Mouse (Mus musculus) hindbrain, embryonic 11.5 days (tissue): ENCODE measurements at regions not wholly inside any gene's neighbourhood (a gene's known extent, or its start where the extent isn't known, plus 50 kb on each side); places are given as distances from the start of the nearest gene placed in this dataset.
"Not testable (repeated sequence)": the region's sequence is repeated elsewhere in the genome, so short reads cannot be mapped to it uniquely, and the experiment has no call there.

Experiments used
- ATAC-seq: fragments of 200-750 bp; cut with Nextera tagmentation; 2 replicates; pipeline ENCODE4 v1.8.0; 2017; ENCODE audit warnings: mild to moderate bottlenecking, moderate TSS enrichment, moderate library complexity; ENCODE audit not compliant: low FRiP score
- DNase-seq: peaks from one replicate; pipeline ENCODE4 v3.0.0-alpha.2; 2015; ENCODE audit warnings: low spot score
- H3K27ac ChIP-seq: fragments of 300-500 bp; sonication (generic); 2 replicates; pipeline ENCODE4 v1.5.1; 2014; ENCODE audit warnings: mild to moderate bottlenecking, low read depth, low read length
- H3K27me3 ChIP-seq: fragments of 300-500 bp; sonication (generic); 2 replicates; pipeline ENCODE4 v1.6.1; 2014; ENCODE audit warnings: mild to moderate bottlenecking, low read length, moderate library complexity, mixed read lengths; ENCODE audit not compliant: control insufficient read depth, insufficient read depth
- H3K36me3 ChIP-seq: fragments of 300-500 bp; sonication (generic); 2 replicates; pipeline ENCODE4 v1.6.1; 2014; ENCODE audit warnings: mild to moderate bottlenecking, low read length, moderate library complexity, mixed read lengths; ENCODE audit not compliant: control insufficient read depth, insufficient read depth
- H3K4me1 ChIP-seq: fragments of 300-500 bp; sonication (generic); replicated peaks from 2 replicates; pipeline ENCODE4 v1.6.1; 2014; ENCODE audit warnings: low read length, mixed read lengths; ENCODE audit not compliant: control insufficient read depth, insufficient read depth
- H3K4me2 ChIP-seq: fragments of 300-500 bp; sonication (generic); replicated peaks from 2 replicates; pipeline ENCODE4 v1.6.1; 2014; ENCODE audit warnings: mild to moderate bottlenecking, low read depth, low read length
- H3K4me3 ChIP-seq: fragments of 300-500 bp; sonication (generic); 2 replicates; pipeline ENCODE4 v1.5.1; 2014; ENCODE audit warnings: low read depth, low read length
- H3K9ac ChIP-seq: fragments of 300-500 bp; sonication (generic); 2 replicates; pipeline ENCODE4 v1.6.1; 2014; ENCODE audit warnings: low read depth, low read length
- H3K9me3 ChIP-seq: fragments of 300-500 bp; sonication (generic); 2 replicates; pipeline ENCODE4 v1.6.1; 2016; ENCODE audit warnings: low read length; ENCODE audit not compliant: control insufficient read depth
- WGBS: fragments of 180-500 bp; shearing (Covaris S2); extraction: QIAGEN DNeasy Blood & Tissue Kit; methylation state at CpG from one replicate; pipeline ENCODE4 v1.1.7; 2014; 5-methylcytosine and 5-hydroxymethylcytosine counted together

GRCm38 (mm10) chr8:63829096-63829495, 123.0 kb downstream of the Sgo2b start:
- no peak for DNase-seq
- Histone ChIP-seq H3K4me2 (no peak overlapping the region), H3K4me1 (no peaks in the 10 kb centered on the region), H3K36me3 (no peaks in the 10 kb centered on the region), H3K27me3 (no peaks in the 10 kb centered on the region), H3K9ac (no peak overlapping the region), H3K9me3 (no peaks in the 10 kb centered on the region), H3K27ac (no peak overlapping the region), H3K4me3 (no peak overlapping the region)
- no peak for ATAC-seq

DNA sequence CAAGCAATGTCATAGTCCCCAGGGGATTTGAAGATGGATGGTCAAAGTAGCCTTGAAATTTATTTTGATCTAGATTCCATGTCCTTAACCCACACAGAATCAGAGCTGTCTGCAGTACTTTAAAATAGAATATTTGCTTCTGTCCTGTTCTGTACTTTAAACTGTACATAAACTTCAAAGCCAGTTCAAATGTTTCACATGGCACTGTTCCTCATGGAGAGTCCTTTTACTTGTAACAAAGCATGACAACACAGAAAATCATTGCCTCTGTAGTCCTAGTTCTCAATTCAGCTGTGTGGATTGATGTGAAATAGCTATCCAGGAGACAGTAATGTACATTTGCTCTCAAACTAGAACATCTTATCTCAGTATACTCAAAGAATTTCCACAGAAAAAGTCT, 123.9 kb downstream of the Sgo2b start:
- H3K4me3 ChIP-seq, result no peak overlapping the region
- ATAC-seq (no peak), DNase-seq (no peak)
- H3K9ac ChIP-seq, result no peak overlapping the region
- no peaks in the 10 kb centered on the region for H3K4me1 ChIP-seq
- no peak overlapping the region for H3K4me2 ChIP-seq
- H3K36me3 ChIP-seq, result no peaks in the 10 kb centered on the region
- H3K9me3 ChIP-seq, result no peaks in the 10 kb centered on the region
- H3K27ac ChIP-seq, result no peak overlapping the region
- no peaks in the 10 kb centered on the region for H3K27me3 ChIP-seq

GRCm38 (mm10) chr8:63784496-63784895, 167.6 kb downstream of the Sgo2b start:
- DNase-seq (no peak), ATAC-seq (no peak)
- Histone ChIP-seq H3K4me2 (no peak overlapping the region), H3K27ac (no peak overlapping the region), H3K9me3 (no peaks in the 10 kb centered on the region), H3K36me3 (no peaks in the 10 kb centered on the region), H3K4me3 (no peak overlapping the region), H3K27me3 (no peaks in the 10 kb centered on the region), H3K4me1 (no peaks in the 10 kb centered on the region), H3K9ac (no peak overlapping the region)
- WGBS, result 52% methylated on average over 2 of the region's 2 CpGs

DNA sequence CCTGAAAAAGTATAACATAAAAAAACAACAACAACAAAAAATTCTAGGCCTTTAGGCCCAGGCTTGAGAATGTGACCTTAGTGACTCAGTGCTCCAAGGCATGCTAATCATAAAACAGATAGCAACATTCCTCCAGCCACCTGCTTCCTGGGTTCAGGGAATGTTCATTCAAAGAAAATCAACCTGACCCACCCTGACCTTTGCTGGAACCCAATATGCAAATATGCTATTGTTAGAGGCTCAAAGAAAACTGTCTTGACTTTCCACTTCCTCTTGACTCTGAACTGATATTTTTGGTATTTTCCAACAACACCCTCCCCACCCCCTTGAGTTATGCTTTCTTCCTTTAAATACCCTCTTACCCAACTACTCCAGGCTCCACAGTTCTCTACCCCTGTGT, 191.2 kb downstream of the Sgo2b start:
- Histone ChIP-seq H3K4me2 (no peak overlapping the region), H3K4me1 (no peaks in the 10 kb centered on the region), H3K27ac (no peak overlapping the region), H3K9me3 (no peaks in the 10 kb centered on the region), H3K9ac (no peak overlapping the region), H3K36me3 (no peaks in the 10 kb centered on the region), H3K4me3 (no peak overlapping the region), H3K27me3 (no peaks in the 10 kb centered on the region)
- ATAC-seq, result no peak
- DNase-seq, result no peak

- H3K4me1 ChIP-seq, H3K27me3 ChIP-seq, H3K4me2 ChIP-seq, H3K4me3 ChIP-seq, H3K9me3 ChIP-seq, DNase-seq, H3K36me3 ChIP-seq, H3K27ac ChIP-seq, ATAC-seq, H3K9ac ChIP-seq: not testable (repeated sequence)
- WGBS, result 83% methylated on average over 4 of the region's 4 CpGs
Observed at GRCm38 (mm10) chr8:63759931-63760330, 192.1 kb downstream of the Sgo2b start.

- Histone ChIP-seq H3K36me3 (no peaks in the 10 kb centered on the region), H3K9me3 (no peaks in the 10 kb centered on the region), H3K4me1 (no peaks in the 10 kb centered on the region), H3K4me3 (no peak overlapping the region), H3K27me3 (no peaks in the 10 kb centered on the region), H3K27ac (no peak overlapping the region), H3K9ac (no peak overlapping the region), H3K4me2 (no peak overlapping the region)
- DNase-seq (peak; percentile 56), ATAC-seq (peak; percentile 94)
Observed at GRCm38 (mm10) chr8:63755236-63755635, 196.8 kb downstream of the Sgo2b start.

- Histone ChIP-seq H3K4me2 (no peak overlapping the region), H3K27ac (no peak overlapping the region), H3K4me3 (no peak overlapping the region), H3K4me1 (no peaks in the 10 kb centered on the region), H3K9me3 (no peaks in the 10 kb centered on the region), H3K27me3 (no peaks in the 10 kb centered on the region), H3K36me3 (no peaks in the 10 kb centered on the region), H3K9ac (no peak overlapping the region)
- 76% methylated on average over 1 of the region's 1 CpGs for whole genome bisulfite sequencing
- DNase-seq (peak; percentile 1), ATAC-seq (peak; percentile 59)
Observed at GRCm38 (mm10) chr8:63754812-63755211, 197.2 kb downstream of the Sgo2b start.

DNA sequence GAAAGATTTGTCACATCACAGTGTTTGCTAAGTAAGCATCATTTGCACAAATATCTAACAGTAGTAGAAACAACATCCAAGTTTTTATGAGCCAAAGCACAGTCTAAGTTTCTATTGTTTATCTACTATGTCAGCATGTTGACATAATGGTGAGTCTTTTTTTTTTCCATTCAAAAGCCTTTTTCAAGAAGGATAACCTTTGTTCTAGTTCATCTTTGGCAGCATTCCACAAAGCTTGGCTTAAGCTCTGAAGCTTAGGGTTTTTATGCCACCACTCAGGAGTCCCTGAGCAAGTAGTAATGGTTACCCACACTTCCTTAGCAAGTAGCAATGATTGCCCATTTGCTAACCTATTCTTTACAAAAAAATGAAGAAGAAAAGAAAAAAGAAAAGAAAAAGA, 198.8 kb downstream of the Sgo2b start:
- Histone ChIP-seq H3K36me3 (no peaks in the 10 kb centered on the region), H3K27ac (no peak overlapping the region), H3K9ac (no peak overlapping the region), H3K27me3 (no peaks in the 10 kb centered on the region), H3K4me1 (no peaks in the 10 kb centered on the region), H3K9me3 (no peaks in the 10 kb centered on the region), H3K4me2 (no peak overlapping the region), H3K4me3 (no peak overlapping the region)
- no peak for DNase-seq
- ATAC-seq, result no peak

GRCm38 (mm10) chr8:63734411-63734810, 217.6 kb downstream of the Sgo2b start:
- no peak overlapping the region for H3K27ac ChIP-seq
- no peak for ATAC-seq
- no peak overlapping the region for H3K9ac ChIP-seq
- H3K4me2 ChIP-seq, result no peak overlapping the region
- no peak overlapping the region for H3K4me3 ChIP-seq
- no peaks in the 10 kb centered on the region for H3K9me3 ChIP-seq
- DNase-seq, result no peak
- H3K36me3 ChIP-seq, result no peaks in the 10 kb centered on the region
- H3K27me3 ChIP-seq, result no peaks in the 10 kb centered on the region
- no peaks in the 10 kb centered on the region for H3K4me1 ChIP-seq
